In the genomic region with DNA sequence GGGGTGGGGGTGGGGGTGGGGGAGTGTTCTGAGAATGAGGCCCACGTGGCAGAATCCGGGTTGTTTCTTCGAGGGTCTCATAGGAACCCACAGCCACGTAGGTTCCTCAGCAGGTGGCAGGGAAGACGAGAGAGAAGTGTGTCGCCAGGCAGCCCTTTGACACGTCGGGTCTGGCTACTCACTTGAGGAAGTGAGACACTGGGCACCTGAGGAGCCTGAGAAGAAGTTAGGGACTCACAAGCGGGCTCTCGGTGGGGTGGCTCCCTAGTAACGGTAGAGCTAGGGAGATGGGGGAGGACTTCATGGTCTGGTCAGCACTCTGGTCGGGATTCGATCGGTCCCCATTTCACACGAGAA, we compare ENCODE assay signal across 8 mouse cellular contexts. TPM values are rescaled to one million over a fixed set of nuclear protein-coding genes. Genes with fewer than 3 reads are reported as not detected.
A peak's percentile ranks its signal among the peaks of the same experiment; 100 is the strongest.
DNase-seq lines count a peak whose midpoint lies in the region; ATAC-seq and TF ChIP-seq lines count a peak whose summit lies in the region.

TSS of gene Trim27 (plus strand) at position 79 of the 357 bp plus-strand sequence.

- H3K79me2 ChIP-seq in C2C12 (ENCODE audit: control insufficient read depth, insufficient read depth) = peaks cover 45% of the 10 kb centered on the region

- peak within 1 kb of the TSS; percentile 94 for H3K9ac ChIP-seq in embryonic facial prominence, embryonic 14.5 days (ENCODE audit: low read depth, low read length)
- peak within 1 kb of the TSS; percentile 88 for H3K9ac ChIP-seq in heart, embryonic 13.5 days
- H3K9ac ChIP-seq in midbrain, embryonic 15.5 days = peak within 1 kb of the TSS; percentile 78

- peak; percentile 24 for ATAC-seq in embryonic facial prominence, embryonic 14.5 days (ENCODE audit: low read depth)
- ATAC-seq in heart, embryonic 13.5 days (ENCODE audit: extremely low read depth, insufficient number of reproducible peaks, low FRiP score, low TSS enrichment) = peak; percentile 20; the same call in 1 of the 2 replicates
- ATAC-seq in midbrain, embryonic 15.5 days (replicated peaks) = peak; percentile 59

- DNase-seq in cerebellum, adult 2 months = no peak
- DNase-seq in cerebellum, postnatal 10 days = no peak
- no peak for DNase-seq in embryonic facial prominence, embryonic 14.5 days (ENCODE audit: low spot score)
- no peak for DNase-seq in layer of hippocampus, postnatal 36 days
- DNase-seq in right cerebral cortex, postnatal 14 days = no peak

- 0% methylated on average over 15 of the region's 15 CpGs for WGBS in cerebellum, adult 2 months
- WGBS in embryonic facial prominence, embryonic 14.5 days = 0% methylated on average over 14 of the region's 15 CpGs
- under 1% methylated on average over 15 of the region's 15 CpGs for WGBS in heart, embryonic 13.5 days
- WGBS in midbrain, embryonic 15.5 days = under 1% methylated on average over 15 of the region's 15 CpGs

- peaks cover 41% of the 10 kb centered on the region for H3K79me3 ChIP-seq in C2C12 (ENCODE audit: low read depth)

- H3K27ac ChIP-seq in cerebellum, adult 2 months (ENCODE audit: insufficient read depth, low read length) = peak within 1 kb of the TSS; percentile 99
- peak within 1 kb of the TSS; percentile 96 for H3K27ac ChIP-seq in embryonic facial prominence, embryonic 14.5 days (replicated peaks; ENCODE audit: low read depth, low read length)
- H3K27ac ChIP-seq in heart, embryonic 13.5 days (replicated peaks) = peak within 1 kb of the TSS; percentile 98
- H3K27ac ChIP-seq in midbrain, embryonic 15.5 days = peak within 1 kb of the TSS; percentile 98

- TF ChIP-seq POLR2A in cerebellum, adult 2 months (IDR thresholded peaks at IDR 0.05; ENCODE audit: borderline replicate concordance, insufficient read depth, low read length) = no peak

- H3K4me3 ChIP-seq in cerebellum, adult 2 months (replicated peaks; ENCODE audit: insufficient read depth, low read depth, low read length) = peak within 1 kb of the TSS; percentile 99
- H3K4me3 ChIP-seq in C2C12 (ENCODE audit: insufficient read depth, poor library complexity, severe bottlenecking) = peak within 1 kb of the TSS; percentile 82
- peak within 1 kb of the TSS; percentile 99 for H3K4me3 ChIP-seq in embryonic facial prominence, embryonic 14.5 days (ENCODE audit: low read depth, low read length)
- H3K4me3 ChIP-seq in heart, embryonic 13.5 days = peak within 1 kb of the TSS; percentile 72
- H3K4me3 ChIP-seq in midbrain, embryonic 15.5 days = peak within 1 kb of the TSS; percentile 100

- TF ChIP-seq CTCF in cerebellum, adult 2 months (IDR thresholded peaks at IDR 0.05; ENCODE audit: borderline replicate concordance, insufficient read depth, low read depth, low read length) = no peak
- no peak for TF ChIP-seq CTCF in C2C12 (IDR thresholded peaks at IDR 0.05; ENCODE audit: control insufficient read depth, insufficient read depth, insufficient read length)

- H3ac ChIP-seq in C2C12 (ENCODE audit: control insufficient read depth, insufficient read length, low read depth) = peak within 1 kb of the TSS; percentile 98

- peaks cover 26% of the 10 kb centered on the region for H3K36me3 ChIP-seq in C2C12 (ENCODE audit: control insufficient read depth, insufficient read depth)
- H3K36me3 ChIP-seq in embryonic facial prominence, embryonic 14.5 days (ENCODE audit: control insufficient read depth, insufficient read depth, low read length) = peaks cover 28% of the 10 kb centered on the region
- H3K36me3 ChIP-seq in heart, embryonic 13.5 days = peaks cover 28% of the 10 kb centered on the region
- peaks cover 12% of the 10 kb centered on the region; the same call in 1 of the 2 replicates for H3K36me3 ChIP-seq in midbrain, embryonic 15.5 days (replicated peaks)

- no peaks in the 10 kb centered on the region for H3K27me3 ChIP-seq in cerebellum, adult 2 months (ENCODE audit: control insufficient read depth, insufficient read depth, low read length)
- no peaks in the 10 kb centered on the region for H3K27me3 ChIP-seq in C2C12 (ENCODE audit: control insufficient read depth, insufficient read depth, insufficient read length)
- no peaks in the 10 kb centered on the region for H3K27me3 ChIP-seq in embryonic facial prominence, embryonic 14.5 days (replicated peaks; ENCODE audit: control insufficient read depth, insufficient read depth, low read length)
- no peaks in the 10 kb centered on the region for H3K27me3 ChIP-seq in heart, embryonic 13.5 days (replicated peaks)
- H3K27me3 ChIP-seq in midbrain, embryonic 15.5 days (replicated peaks) = no peaks in the 10 kb centered on the region

- H3K4me1 ChIP-seq in cerebellum, adult 2 months (ENCODE audit: control insufficient read depth, insufficient read depth, low read length) = no peaks in the 10 kb centered on the region; the same call in none of the 2 replicates
- H3K4me1 ChIP-seq in embryonic facial prominence, embryonic 14.5 days (ENCODE audit: control insufficient read depth, insufficient read depth, low read length) = peaks cover 16% of the 10 kb centered on the region
- H3K4me1 ChIP-seq in heart, embryonic 13.5 days = peaks cover 41% of the 10 kb centered on the region
- H3K4me1 ChIP-seq in midbrain, embryonic 15.5 days = peaks cover 31% of the 10 kb centered on the region

- H3K4me2 ChIP-seq in embryonic facial prominence, embryonic 14.5 days (ENCODE audit: low read depth, low read length) = peak within 1 kb of the TSS; percentile 86
- peak within 1 kb of the TSS; percentile 96 for H3K4me2 ChIP-seq in heart, embryonic 13.5 days
- H3K4me2 ChIP-seq in midbrain, embryonic 15.5 days = peak within 1 kb of the TSS; percentile 73

- no peaks in the 10 kb centered on the region for H3K9me3 ChIP-seq in embryonic facial prominence, embryonic 14.5 days (ENCODE audit: control insufficient read depth, low read length)
- H3K9me3 ChIP-seq in heart, embryonic 13.5 days = no peaks in the 10 kb centered on the region
- H3K9me3 ChIP-seq in midbrain, embryonic 15.5 days = no peaks in the 10 kb centered on the region

TF ChIP-seq in C2C12, 6 proteins besides CTCF, POLR2A, EP300 and RAD21:
- no peak for TF ChIP-seq USF1 (IDR thresholded peaks at IDR 0.05; ENCODE audit: low read depth)
- no peak for TF ChIP-seq FOSL1 (IDR thresholded peaks at IDR 0.05; ENCODE audit: insufficient read depth, low read length, poor library complexity, severe bottlenecking)
- no peak for TF ChIP-seq MYOG (IDR thresholded peaks at IDR 0.05; ENCODE audit: control insufficient read depth, extremely low read depth, insufficient read length)
- TF ChIP-seq MYOD1 (IDR thresholded peaks at IDR 0.05; ENCODE audit: control insufficient read depth, insufficient read length, low read depth) = no peak
- no peak for TF ChIP-seq MAX (IDR thresholded peaks at IDR 0.05)
- TF ChIP-seq CEBPB (IDR thresholded peaks at IDR 0.05; ENCODE audit: low read depth) = no peak

RNA-seq across cellular contexts. Expression of gene Trim27, which starts in this region (rescaled TPM):
- 27.0 and 28.9 TPM in 2 replicates for polyA plus RNA-seq in cerebellum, adult 2 months (2012; rRNA removed)
- 105 TPM for polyA plus RNA-seq in C2C12 (2012; fragmentation: generic; extraction: Trizol)
- polyA plus RNA-seq in embryonic facial prominence, embryonic 14.5 days (2014; fragmentation: Nextera tagmentation; extraction: Ambion mirVana) = 111 and 127 TPM in 2 replicates
- 80.3 and 83.4 TPM in 2 replicates for polyA plus RNA-seq in heart, embryonic 13.5 days (2015; fragmentation: Nextera tagmentation; extraction: Ambion mirVana)
- 10 to 100 TPM; 37.3 to 41.1 TPM for total RNA-seq in layer of hippocampus, postnatal 36 days (2021)
- polyA plus RNA-seq in midbrain, embryonic 15.5 days (2015; fragmentation: Nextera tagmentation; extraction: Ambion mirVana) = 81.0 and 89.9 TPM in 2 replicates
